Mouse (Mus musculus) heart, adult 2 months (tissue): ENCODE results near the gene Runx1.

Experiments
- CTCF ChIP-seq: fragments of 200-600 bp; IDR thresholded peaks from 2 replicates; pipeline ENCODE4 v1.8.1; 2022; ENCODE audit warnings: antibody characterized with exemption, mild to moderate bottlenecking, moderate library complexity
- POLR2A ChIP-seq: fragments of 200-500 bp; IDR thresholded peaks from 2 replicates; pipeline ENCODE4 v1.6.1; 2011; ENCODE audit warnings: mild to moderate bottlenecking, low read depth, low read length, control low read depth; ENCODE audit not compliant: insufficient read depth

DNA sequence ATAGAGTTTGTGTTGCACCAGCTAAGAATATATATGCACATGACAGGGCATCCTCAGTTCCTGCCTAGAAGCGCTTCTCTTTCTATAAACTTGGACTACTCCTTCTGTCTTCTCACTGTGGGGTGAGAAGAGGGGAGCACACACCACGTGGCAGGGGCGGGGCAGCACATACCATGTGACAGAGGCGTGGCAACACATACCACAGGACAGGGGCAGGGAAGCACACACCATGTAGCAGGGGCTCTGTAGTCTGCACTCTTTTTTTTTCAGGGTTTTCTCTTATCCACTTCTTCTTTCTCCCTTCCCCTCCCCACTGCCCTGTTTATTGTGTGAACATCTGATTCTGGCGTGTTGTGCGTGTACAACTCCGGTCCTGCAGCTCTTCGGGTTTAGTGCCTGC is 186.9 kb downstream of the Runx1 start:
- TF ChIP-seq POLR2A, result no peak
- TF ChIP-seq CTCF, result no peak
